Mouse (Mus musculus) heart, postnatal 0 days (tissue): ENCODE measurements around the gene Hmcn1. TPM values are rescaled to one million over a fixed set of nuclear protein-coding genes. Genes with fewer than 3 reads are reported as not detected.

Experiments used
- ATAC-seq: fragments of 200-750 bp; cut with Nextera tagmentation; 2 replicates; pipeline ENCODE4 v1.8.0; 2017; ENCODE audit warnings: low read depth, moderate number of reproducible peaks, moderate library complexity; ENCODE audit not compliant: insufficient read depth
- DNase-seq: peaks from one replicate; pipeline ENCODE4 v3.0.0-alpha.2; 2016; ENCODE audit warnings: low spot score
- H3K27ac ChIP-seq: fragments of 300-500 bp; sonication (generic); 2 replicates; pipeline ENCODE4 v1.5.1; 2014; ENCODE audit warnings: low read depth, mild to moderate bottlenecking
- H3K27me3 ChIP-seq: fragments of 300-500 bp; sonication (generic); 2 replicates; pipeline ENCODE4 v1.6.1; 2014; ENCODE audit warnings: low read length, mixed read lengths; ENCODE audit not compliant: control insufficient read depth, insufficient read depth
- H3K36me3 ChIP-seq: fragments of 300-500 bp; sonication (generic); replicated peaks from 2 replicates; pipeline ENCODE4 v1.6.1; 2014; ENCODE audit warnings: low read length, mixed read lengths; ENCODE audit not compliant: control insufficient read depth, insufficient read depth
- H3K4me1 ChIP-seq: fragments of 300-500 bp; sonication (generic); 2 replicates; pipeline ENCODE4 v1.6.1; 2014; ENCODE audit warnings: antibody characterized with exemption; ENCODE audit not compliant: control insufficient read depth, insufficient read depth
- H3K4me2 ChIP-seq: fragments of 300-500 bp; sonication (generic); 2 replicates; pipeline ENCODE4 v1.6.1; 2014; ENCODE audit warnings: low read depth, mild to moderate bottlenecking, low read length, moderate library complexity
- H3K4me3 ChIP-seq: fragments of 300-500 bp; sonication (generic); 2 replicates; pipeline ENCODE4 v1.5.1; 2014; ENCODE audit warnings: low read depth, low read length
- H3K9ac ChIP-seq: fragments of 300-500 bp; sonication (generic); replicated peaks from 2 replicates; pipeline ENCODE4 v1.6.1; 2014; ENCODE audit warnings: low read depth, low read length, mixed read lengths
- H3K9me3 ChIP-seq: fragments of 300-500 bp; sonication (generic); replicated peaks from 2 replicates; pipeline ENCODE4 v1.6.1; 2016; ENCODE audit warnings: low read length; ENCODE audit not compliant: control insufficient read depth
- CTCF ChIP-seq: IDR thresholded peaks from 2 replicates; pipeline ENCODE4 v1.5.1; 2016; ENCODE audit warnings: antibody characterized with exemption, control low read depth, low read depth
- EP300 ChIP-seq: IDR thresholded peaks from 2 replicates; pipeline ENCODE4 v1.6.1; 2016; ENCODE audit warnings: antibody characterized with exemption, low read depth
- WGBS: fragments of 180-500 bp; shearing (Covaris S2); extraction: QIAGEN DNeasy Blood & Tissue Kit; methylation state at CpG from one replicate; pipeline ENCODE4 v1.1.7; 2014; 5-methylcytosine and 5-hydroxymethylcytosine counted together
- polyA plus RNA-seq: library from polyadenylated mRNA; unstranded; fragments of >200 nt; fragmentation: Nextera tagmentation; extraction: Ambion mirVana; gene quantifications from 2 replicates; pipeline ENCODE4 v1.2.1, GENCODE M21; 2015
- total RNA-seq: library from RNA; depleted of rRNA; stranded (reverse); fragments of >200 nt; gene quantifications from 2 replicates; pipeline ENCODE4 v1.2.3, GENCODE M21; 2014; ENCODE audit warnings: low replicate concordance

Gene Hmcn1
- total and polyA plus RNA-seq, 2 experiments from 2014 or later, result 18.9 to 59.2 TPM

GRCm38 (mm10) chr1:151004007-151004406, 10.8 kb upstream of the Hmcn1 start:
- ATAC-seq, result no peak

GRCm38 (mm10) chr1:151001868-151002428, 8.7 kb upstream of the Hmcn1 start:
- H3K4me2 ChIP-seq, result 0 out of 2 replicates have a peak overlapping the region, but pooled peaks have one; percentile 11
- H3K27ac ChIP-seq, result peak overlapping the region; percentile 36; the same call in 1 of the 2 replicates
- TF ChIP-seq EP300 (no peak), CTCF (no peak)
- no peak for DNase-seq
- H3K4me1 ChIP-seq, result peaks cover 21% of the 10 kb centered on the region
- H3K36me3 ChIP-seq, result no peaks in the 10 kb centered on the region
- WGBS, result 44% methylated on average over 8 of the region's 8 CpGs
- H3K9me3 ChIP-seq, result no peaks in the 10 kb centered on the region
- H3K27me3 ChIP-seq, result no peaks in the 10 kb centered on the region
- no peak overlapping the region for H3K9ac ChIP-seq
- 0 out of 2 replicates have a peak, but pooled peaks have one; percentile 17 for ATAC-seq
- no peak overlapping the region for H3K4me3 ChIP-seq

More at GRCm38 (mm10) chr1:151004007-151004406, 10.8 kb upstream of the Hmcn1 start:
- peaks cover 27% of the 10 kb centered on the region for H3K4me1 ChIP-seq
- TF ChIP-seq CTCF (no peak), EP300 (no peak)
- WGBS, result 48% methylated on average over 5 of the region's 5 CpGs
- no peaks in the 10 kb centered on the region for H3K27me3 ChIP-seq
- no peaks in the 10 kb centered on the region for H3K36me3 ChIP-seq
- no peaks in the 10 kb centered on the region for H3K9me3 ChIP-seq
- DNase-seq, result no peak
- no peak overlapping the region for H3K9ac ChIP-seq
- no peak overlapping the region for H3K27ac ChIP-seq
- no peak overlapping the region for H3K4me3 ChIP-seq
- no peak overlapping the region for H3K4me2 ChIP-seq

- TF ChIP-seq EP300 (no peak), CTCF (no peak)
- 0 out of 2 replicates have a peak, but pooled peaks cover 7% of the 10 kb centered on the region for H3K9me3 ChIP-seq
- peak overlapping the region; percentile 54 for H3K4me2 ChIP-seq
- no peak overlapping the region for H3K9ac ChIP-seq
- H3K36me3 ChIP-seq, result no peaks in the 10 kb centered on the region
- H3K4me3 ChIP-seq, result peak overlapping the region; percentile 26; the same call in 1 of the 2 replicates
- 47% methylated on average over 13 of the region's 13 CpGs for WGBS
- H3K4me1 ChIP-seq, result peaks cover 19% of the 10 kb centered on the region
- H3K27me3 ChIP-seq, result no peaks in the 10 kb centered on the region
- peak overlapping the region; percentile 52 for H3K27ac ChIP-seq
- DNase-seq (peak; percentile 28), ATAC-seq (peak; percentile 41; the same call in 1 of the 2 replicates)
Measured at GRCm38 (mm10) chr1:151000714-151001113, 7.5 kb upstream of the Hmcn1 start.

- H3K36me3 ChIP-seq, result no peaks in the 10 kb centered on the region
- H3K4me3 ChIP-seq, result no peak overlapping the region
- 73% methylated on average over 2 of the region's 2 CpGs for WGBS
- no peak overlapping the region for H3K27ac ChIP-seq
- H3K4me2 ChIP-seq, result no peak overlapping the region
- H3K27me3 ChIP-seq, result no peaks in the 10 kb centered on the region
- ATAC-seq (no peak), DNase-seq (no peak)
- 0 out of 2 replicates have a peak, but pooled peaks cover 9% of the 10 kb centered on the region for H3K9me3 ChIP-seq
- TF ChIP-seq CTCF, result no peak
- no peak for TF ChIP-seq EP300
- peaks cover 10% of the 10 kb centered on the region for H3K4me1 ChIP-seq
- H3K9ac ChIP-seq, result no peak overlapping the region
Measured at GRCm38 (mm10) chr1:150994612-150995011, 1.4 kb upstream of the Hmcn1 start.

- peak overlapping the region; percentile 73 for H3K4me2 ChIP-seq
- H3K4me1 ChIP-seq, result peaks cover 23% of the 10 kb centered on the region
- DNase-seq (no peak), ATAC-seq (peak; percentile 35)
- peak overlapping the region; percentile 72 for H3K9ac ChIP-seq
- H3K4me3 ChIP-seq, result peak overlapping the region; percentile 71
- WGBS, result 3% methylated on average over 6 of the region's 6 CpGs
- H3K27ac ChIP-seq, result peak overlapping the region; percentile 91
- no peaks in the 10 kb centered on the region for H3K27me3 ChIP-seq
- no peak for TF ChIP-seq CTCF
- 0 out of 2 replicates have a peak, but pooled peaks have one; percentile 26 for TF ChIP-seq EP300
- H3K36me3 ChIP-seq, result no peaks in the 10 kb centered on the region
- 0 out of 2 replicates have a peak, but pooled peaks cover 9% of the 10 kb centered on the region for H3K9me3 ChIP-seq
Measured at GRCm38 (mm10) chr1:150992711-150993161, 499 bp downstream of the Hmcn1 start.
